Mouse (Mus musculus): ENCODE measurements around the gene Efs.
A peak's percentile ranks its signal among the peaks of the same experiment; 100 is the strongest.
"Not testable (repeated sequence)": the region's sequence is repeated elsewhere in the genome, so short reads cannot be mapped to it uniquely, and the experiment has no call there.

Efs gene

GRCm38 (mm10) chr14:54925349-54926342, at the start of gene Efs:
Gene Efs, minus strand, starts transcription at chr14:54926126.
- DNase-seq: no peak

DNA sequence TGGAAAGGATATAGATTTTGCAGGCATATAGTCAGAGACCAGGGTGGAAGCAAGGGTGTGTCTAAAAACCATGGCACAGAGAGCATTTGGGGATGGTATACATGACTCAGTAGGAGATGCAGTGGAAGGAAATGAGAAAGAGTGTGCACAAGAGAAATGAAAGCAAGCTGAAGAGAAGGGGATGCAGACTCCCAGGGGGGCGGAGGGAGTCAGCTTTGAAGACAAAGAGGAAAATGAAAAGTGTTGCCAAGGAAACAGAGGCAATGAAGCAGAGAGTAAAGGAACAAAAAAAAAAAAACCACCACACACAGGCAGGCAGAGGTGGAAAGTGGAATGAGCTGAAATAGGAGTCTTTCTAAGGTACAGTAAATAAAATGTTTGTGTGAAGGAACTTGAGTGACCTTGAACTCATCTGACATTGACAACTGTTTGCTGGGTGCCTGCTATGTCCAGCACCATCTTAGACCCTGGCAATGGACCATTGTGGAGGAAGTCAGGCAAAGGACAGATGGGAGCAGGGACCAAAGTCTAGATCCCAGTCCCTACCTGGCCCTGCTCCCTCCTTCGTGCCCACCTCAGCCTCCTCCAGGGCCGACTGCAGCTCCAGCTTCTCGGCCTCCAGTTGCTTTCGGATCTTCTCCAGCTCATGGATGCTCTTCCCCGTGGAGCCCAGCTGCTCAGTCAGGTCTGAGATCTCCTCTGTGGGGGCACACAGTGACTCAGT, 48.3 kb upstream of the Efs start:
- DNase-seq: no peak

- DNase-seq: not testable (repeated sequence)
Observed at GRCm38 (mm10) chr14:54972786-54973185, 46.9 kb upstream of the Efs start.

- DNase-seq: no peak
Observed at GRCm38 (mm10) chr14:54968344-54968743, 42.4 kb upstream of the Efs start.

GRCm38 (mm10) chr14:54967874-54968273, 41.9 kb upstream of the Efs start:
- no peak for DNase-seq

DNA sequence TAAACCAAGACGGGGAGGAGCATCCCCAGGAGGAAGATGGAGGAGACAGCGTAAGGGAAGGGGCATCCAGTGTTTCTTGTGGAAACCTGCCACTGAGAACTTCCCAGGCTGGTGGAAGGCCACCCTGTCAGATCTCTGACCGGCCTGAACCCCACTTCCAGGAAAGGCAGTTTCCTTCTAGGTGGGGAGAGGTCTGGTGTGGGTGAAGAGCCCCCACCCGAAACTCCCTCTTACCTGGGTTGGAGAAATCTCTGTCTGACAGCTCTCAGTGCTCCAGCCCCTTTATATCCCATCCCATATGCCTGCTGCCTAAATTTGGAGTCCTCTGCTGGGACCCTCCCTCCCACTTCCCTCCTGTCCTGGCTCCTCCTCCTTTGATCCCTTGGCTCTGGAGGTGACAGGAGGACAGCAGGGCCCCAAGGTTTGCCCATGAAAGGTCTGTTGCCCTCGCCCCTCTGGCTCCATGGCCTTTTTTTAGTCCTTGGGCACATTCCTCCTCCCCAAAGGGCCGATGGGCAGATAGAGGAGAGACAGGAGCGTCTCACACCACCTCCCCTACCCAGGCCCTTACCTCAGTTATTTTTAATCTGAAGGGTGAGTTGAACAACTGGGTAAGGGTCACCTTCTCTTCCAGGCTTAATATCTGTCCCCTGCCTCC, 40.5 kb upstream of the Efs start, which contains the start of gene Myh6:
TSS of gene Myh6 (minus strand) at position 608 of the 658 bp plus-strand sequence.
- no peak for DNase-seq

DNA sequence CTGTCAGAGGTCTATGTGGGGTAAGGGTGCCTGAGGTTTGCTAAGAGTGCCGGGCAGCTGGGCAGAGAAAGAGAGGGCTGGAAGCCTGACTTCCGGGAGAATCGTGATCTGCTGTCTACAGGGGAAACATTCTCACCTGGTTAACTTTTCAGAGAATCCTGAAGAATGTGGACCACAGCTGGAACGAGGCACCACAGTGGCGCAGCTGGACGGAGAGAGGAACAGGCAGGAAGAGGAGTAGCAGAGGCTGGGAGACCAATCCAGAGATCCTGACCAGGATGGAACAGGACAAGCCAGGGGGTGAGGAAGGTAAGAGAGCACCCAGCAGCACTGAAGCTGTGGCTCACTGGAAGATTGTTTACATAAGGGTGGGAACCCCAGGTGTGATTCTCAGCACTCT, 39.7 kb upstream of the Efs start:
- no peak for DNase-seq

- DNase-seq: no peak
Observed at GRCm38 (mm10) chr14:54965044-54965443, 39.1 kb upstream of the Efs start.

DNA sequence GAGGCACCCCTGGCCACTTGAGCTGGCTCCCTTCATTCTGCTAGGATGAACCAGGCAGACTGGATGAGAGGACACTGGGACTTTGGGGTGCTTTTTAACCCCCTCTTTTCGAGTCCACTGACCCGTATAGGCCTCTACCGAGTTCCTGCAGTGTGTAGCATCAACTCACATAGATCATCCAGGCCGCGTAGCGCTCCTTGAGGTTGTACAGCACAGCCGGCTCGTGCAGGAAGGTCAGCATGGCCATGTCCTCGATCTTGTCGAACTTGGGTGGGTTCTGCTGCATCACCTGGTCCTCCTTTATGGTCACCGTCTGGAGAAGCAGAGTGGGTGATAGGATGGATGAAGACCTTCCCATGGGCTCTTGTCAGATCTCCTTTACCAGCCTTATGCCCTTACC, 37.8 kb upstream of the Efs start:
- no peak for DNase-seq

- DNase-seq: no peak
Observed at GRCm38 (mm10) chr14:54962714-54963113, 36.8 kb upstream of the Efs start.

- DNase-seq: no peak
Observed at GRCm38 (mm10) chr14:54961487-54961886, 35.6 kb upstream of the Efs start.

- peak; percentile 40 for DNase-seq
Observed at GRCm38 (mm10) chr14:54960769-54961168, 34.8 kb upstream of the Efs start.

DNA sequence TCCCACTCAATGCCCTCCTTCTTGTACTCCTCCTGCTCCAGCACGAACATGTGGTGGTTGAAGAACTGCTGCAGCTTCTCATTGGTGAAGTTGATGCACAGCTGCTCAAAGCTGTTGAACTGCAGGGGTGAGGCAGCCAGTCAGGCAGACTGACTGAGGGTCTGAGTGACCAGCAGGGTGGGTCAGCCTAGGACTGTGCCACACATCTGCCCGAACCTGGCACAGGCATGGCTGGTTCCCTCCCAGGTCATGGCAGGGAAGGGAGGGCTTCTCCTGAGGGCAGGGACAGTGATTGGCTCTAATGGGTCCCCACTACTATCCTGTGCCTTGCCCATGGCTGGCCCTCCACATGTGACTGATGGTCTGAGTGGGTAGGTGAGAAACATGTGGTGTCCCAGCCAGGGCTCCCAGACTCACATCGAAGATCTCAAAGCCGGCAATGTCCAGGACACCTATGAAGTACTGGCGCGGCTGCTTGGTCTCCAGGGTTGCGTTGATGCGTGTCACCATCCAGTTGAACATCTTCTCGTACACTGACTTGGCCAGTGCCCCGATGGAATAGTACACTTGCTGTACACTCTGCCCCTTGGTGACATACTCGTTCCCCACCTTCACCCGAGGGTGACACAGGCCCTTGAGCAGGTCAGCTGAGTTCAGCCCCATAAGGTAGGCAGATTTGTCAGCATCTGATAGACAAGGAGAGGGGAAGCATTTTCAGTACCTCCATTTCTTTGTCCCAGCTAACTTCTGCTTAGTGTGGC, 34.1 kb upstream of the Efs start:
- not testable (repeated sequence) for DNase-seq

GRCm38 (mm10) chr14:54959197-54959596, 33.3 kb upstream of the Efs start:
- no peak for DNase-seq

DNA sequence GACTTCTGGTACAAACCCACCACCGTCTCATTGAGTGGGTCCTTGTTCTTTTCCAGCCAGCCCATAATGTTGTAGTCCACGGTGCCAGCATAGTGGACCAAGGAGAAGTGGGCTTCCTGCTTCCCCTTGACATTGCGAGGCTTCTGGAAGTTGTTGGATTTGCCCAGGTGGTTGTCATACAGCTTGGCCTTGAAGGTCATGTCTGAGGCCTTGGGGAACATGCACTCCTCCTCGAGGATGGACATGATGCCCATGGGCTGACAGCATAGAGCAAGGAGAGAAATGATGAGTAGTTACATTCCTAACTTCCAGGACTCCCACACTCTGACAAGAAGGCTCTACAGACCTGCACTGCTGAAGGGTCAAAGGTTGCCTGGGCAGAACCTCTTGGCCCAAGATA, 32.6 kb upstream of the Efs start:
- no peak for DNase-seq

GRCm38 (mm10) chr14:54956533-54956932, 30.6 kb upstream of the Efs start:
- no peak for DNase-seq

DNA sequence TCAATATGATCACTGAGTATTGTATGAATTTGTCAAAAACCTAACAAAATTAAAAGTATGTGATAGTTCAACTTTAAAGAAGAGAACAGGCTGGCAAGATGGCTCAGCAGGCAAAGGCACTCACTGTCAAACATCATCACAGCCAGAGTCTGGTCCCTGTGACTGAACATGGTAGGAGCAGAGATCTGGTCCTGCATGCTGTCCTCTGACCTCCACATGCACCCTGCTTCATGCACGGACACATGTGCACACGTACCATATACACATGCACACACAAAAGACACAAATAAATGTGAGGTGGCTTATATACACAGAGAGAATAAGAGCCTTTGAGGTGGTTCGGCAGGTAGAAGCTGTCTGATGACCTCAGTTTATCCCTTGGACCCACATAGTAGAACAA, 29.6 kb upstream of the Efs start:
- DNase-seq: no peak

- DNase-seq: no peak
Observed at GRCm38 (mm10) chr14:54954474-54954873, 28.5 kb upstream of the Efs start.

- DNase-seq: no peak
Observed at GRCm38 (mm10) chr14:54953664-54954206, 27.8 kb upstream of the Efs start.

DNA sequence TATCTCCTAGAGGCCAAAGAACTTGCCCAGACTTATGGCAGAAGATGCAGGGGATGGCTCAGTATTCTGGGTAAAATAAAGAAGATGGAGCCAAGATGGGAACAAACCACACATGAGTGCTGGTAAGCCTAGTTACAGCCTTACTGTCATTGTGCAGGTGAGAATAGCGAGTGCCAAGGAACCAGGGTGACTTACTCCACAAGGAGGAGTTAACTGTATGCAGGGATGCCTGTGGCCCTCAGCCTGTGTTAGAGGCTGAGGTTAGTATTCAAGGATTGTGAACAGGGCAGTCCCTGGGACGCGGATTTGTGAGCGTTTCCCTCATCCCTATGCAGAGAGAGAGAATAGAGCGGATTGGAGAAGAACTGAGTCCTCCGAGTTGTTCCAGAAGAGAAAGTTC, 25.7 kb upstream of the Efs start:
- no peak for DNase-seq

DNA sequence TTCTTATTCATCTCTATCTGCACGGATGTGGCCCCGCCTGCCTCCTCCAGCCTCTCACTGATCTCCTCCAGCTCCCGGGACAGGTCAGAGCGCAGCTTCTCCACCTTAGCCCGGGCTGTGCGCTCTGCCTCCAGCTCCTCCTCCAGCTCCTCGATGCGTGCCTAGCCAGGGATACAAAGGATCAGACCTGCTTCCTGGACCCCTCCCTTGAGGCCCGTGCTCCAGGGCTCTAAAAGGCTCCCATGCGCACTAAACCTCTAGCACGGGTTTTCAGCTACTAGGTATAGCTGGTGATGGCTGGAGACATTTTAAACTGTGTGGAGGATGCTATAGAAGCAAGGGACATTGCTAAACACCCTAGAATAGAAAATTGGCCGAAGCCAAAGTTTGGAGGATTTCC, 24.6 kb upstream of the Efs start:
- DNase-seq: no peak

DNA sequence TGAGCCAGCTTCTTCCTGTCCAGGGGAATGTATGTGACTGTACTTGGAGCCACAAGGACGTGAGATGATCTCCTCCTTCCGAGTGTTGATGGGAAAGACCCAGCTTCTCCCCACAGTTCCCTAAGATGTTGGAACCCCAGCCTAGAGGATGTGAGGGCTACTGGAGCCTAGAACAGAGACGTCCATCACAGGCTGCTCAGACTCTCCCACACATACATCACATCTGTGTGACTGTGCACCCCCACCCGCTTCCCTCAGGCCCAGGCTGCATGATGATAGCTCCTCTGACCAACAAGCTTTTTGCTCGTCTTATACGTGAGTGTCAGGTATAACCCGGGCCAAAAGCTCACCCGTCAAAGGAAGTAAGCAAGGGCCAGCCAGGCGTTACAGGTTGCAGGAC, 22.9 kb upstream of the Efs start:
- no peak for DNase-seq

Data from thymus, postnatal 14 days (tissue).